Mouse (Mus musculus): ENCODE data around the gene Hipk1. TPM values are rescaled to one million over a fixed set of nuclear protein-coding genes. Genes with fewer than 3 reads are reported as not detected.

Hipk1 gene
- polyA plus RNA-seq, 1 experiment from 2014 or later: 11.0 TPM

DNA sequence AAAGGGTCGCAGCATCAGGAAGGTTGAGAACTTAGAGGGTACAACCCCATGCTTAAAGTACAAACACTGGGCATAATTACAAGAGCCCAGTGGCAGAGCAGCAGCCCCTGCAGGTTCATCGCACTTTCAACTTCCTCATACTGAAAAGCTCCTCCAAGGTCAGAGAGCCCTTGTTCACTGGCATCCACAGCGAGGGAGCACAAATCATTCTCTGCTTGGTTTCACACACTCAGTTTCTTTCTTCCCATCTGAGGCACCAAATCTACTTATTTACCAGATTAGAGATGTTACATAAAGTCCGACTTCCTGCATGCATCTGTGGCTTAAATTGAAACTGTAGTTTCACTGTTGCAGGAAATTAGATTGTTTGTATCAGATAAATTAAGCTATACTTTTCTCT, 18.5 kb downstream of the Hipk1 start:
- Histone ChIP-seq H3K4me2 (replicated peaks) (no peak overlapping the region), H3K4me1 (peaks cover 18% of the 10 kb centered on the region), H3K27ac (no peak overlapping the region), H3K9ac (no peak overlapping the region), H3K27me3 (no peaks in the 10 kb centered on the region), H3K9me3 (no peaks in the 10 kb centered on the region), H3K4me3 (no peak overlapping the region), H3K36me3 (peaks cover 36% of the 10 kb centered on the region)
- 92% methylated on average over 4 of the region's 4 CpGs for WGBS
- no peak for ATAC-seq (ENCODE audit: low FRiP score, low read depth)

DNA sequence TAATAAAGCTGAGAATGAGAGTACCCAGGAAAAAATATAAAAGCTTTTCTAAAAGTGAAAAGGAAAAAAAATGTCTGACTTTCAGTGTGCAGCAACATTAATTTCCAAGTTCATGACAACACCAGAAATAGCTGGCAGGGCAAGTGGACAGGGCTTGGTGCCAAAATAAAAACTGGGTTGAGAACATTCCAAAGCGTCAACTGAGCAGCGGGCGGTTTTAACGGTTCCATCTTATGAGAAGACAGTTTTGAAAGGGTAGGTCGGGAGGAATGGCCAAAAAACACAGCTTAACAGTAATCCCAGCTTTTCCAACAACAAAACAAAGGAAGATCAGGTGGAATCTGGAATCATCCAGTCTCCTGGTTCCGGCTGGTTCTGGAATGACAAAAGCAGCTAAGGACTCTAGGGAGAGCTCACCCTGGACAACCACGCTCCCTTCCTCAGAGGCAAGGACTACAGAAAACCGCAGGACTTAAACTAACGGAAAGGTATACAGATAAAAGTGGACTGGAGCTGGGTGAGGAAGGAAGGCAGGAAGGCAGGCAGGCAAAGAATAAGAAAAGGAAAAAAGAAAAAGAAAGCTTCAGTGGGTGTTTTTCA, 19.7 kb downstream of the Hipk1 start:
- Histone ChIP-seq H3K27me3 (no peaks in the 10 kb centered on the region), H3K36me3 (peaks cover 28% of the 10 kb centered on the region), H3K9ac (no peak overlapping the region), H3K9me3 (no peaks in the 10 kb centered on the region), H3K4me1 (peaks cover 18% of the 10 kb centered on the region), H3K27ac (no peak overlapping the region), H3K4me3 (no peak overlapping the region), H3K4me2 (replicated peaks) (no peak overlapping the region)
- WGBS: 69% methylated on average over 9 of the region's 9 CpGs
- no peak for ATAC-seq (ENCODE audit: low FRiP score, low read depth)

DNA sequence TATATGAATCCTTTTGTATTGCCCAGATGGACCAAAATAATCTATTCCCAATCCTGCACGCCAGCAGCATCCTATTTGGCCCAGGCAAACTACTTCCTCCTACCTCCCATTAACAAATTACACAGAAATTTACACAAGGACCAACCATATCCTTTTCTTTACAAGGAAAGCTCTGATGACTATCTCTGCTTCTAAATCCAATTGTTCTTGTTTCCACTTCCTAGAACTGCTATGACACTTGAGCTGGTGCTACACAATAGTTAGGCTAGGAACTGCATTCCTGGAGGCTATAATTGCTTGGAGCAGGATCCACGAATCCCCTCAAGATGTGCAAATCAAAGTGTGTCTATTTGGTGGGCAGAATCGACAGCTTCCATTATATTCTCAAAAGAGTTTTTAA, 24.6 kb downstream of the Hipk1 start:
- no peak overlapping the region for H3K4me3 ChIP-seq
- peaks cover 3% of the 10 kb centered on the region for H3K4me1 ChIP-seq
- H3K27me3 ChIP-seq: no peaks in the 10 kb centered on the region
- H3K9ac ChIP-seq: no peak overlapping the region
- H3K4me2 ChIP-seq (replicated peaks): no peak overlapping the region
- WGBS: 78% methylated on average over 3 of the region's 3 CpGs
- peaks cover 47% of the 10 kb centered on the region for H3K36me3 ChIP-seq
- H3K27ac ChIP-seq: no peak overlapping the region
- H3K9me3 ChIP-seq: no peaks in the 10 kb centered on the region
- ATAC-seq (ENCODE audit: low FRiP score, low read depth): no peak

DNA sequence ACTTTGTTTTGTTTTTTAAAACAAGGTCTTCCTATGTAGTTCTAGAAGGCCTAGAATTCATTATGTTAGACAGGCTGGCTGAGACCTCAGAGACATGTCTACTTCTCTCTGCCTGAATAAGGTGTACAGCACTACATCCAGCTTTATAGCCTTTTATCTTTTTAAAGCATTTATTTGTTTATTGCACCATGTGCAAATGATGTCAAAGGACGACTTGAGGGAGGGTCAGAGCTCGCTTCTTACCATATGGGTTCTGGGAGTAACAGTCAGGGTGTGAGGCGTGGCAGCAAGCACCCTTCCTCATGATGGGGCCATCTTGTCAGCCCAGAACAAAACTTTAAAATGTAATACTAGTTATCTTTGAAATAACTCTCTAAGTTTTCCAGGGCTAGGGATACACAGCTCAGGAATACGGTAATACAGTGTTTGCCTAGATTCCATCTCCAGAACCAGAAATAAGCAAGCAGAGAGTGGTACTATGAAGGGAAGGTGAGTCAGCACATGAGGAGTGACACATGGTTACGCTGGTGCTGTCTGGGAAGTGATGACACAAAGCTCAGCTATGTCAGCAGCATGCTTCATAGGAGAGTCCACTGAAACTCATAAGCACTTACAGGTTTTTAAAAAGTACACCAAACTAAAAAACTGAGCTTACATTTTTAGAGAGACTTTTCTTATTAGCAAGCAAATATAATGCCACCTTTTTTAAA, 31.9 kb downstream of the Hipk1 start:
- Histone ChIP-seq H3K27me3 (no peaks in the 10 kb centered on the region), H3K9me3 (no peaks in the 10 kb centered on the region), H3K4me2 (replicated peaks) (no peak overlapping the region), H3K4me3 (no peak overlapping the region), H3K27ac (no peak overlapping the region), H3K9ac (no peak overlapping the region), H3K36me3 (peaks cover 77% of the 10 kb centered on the region), H3K4me1 (no peaks in the 10 kb centered on the region)
- no peak for ATAC-seq (ENCODE audit: low FRiP score, low read depth)
- 81% methylated on average over 5 of the region's 5 CpGs for WGBS

DNA sequence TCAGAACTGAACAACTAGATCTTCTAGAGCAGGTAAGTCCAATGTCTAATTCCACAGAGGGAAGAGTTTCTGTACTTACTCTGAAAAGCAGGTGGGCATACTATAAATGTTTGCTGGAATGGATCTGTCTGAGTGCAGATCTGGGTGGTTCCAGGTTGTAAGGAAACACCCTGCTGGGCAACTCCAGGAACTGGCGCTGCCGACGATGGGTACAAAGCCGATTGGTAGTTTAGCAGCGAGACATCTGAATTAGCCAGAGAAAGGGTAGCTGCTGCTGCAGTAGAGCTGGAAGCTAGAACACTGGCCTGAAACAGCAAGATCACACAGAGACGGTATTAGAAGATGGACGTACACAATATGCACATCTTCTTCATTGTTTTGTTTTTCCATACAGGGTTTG, 32.9 kb downstream of the Hipk1 start:
- Histone ChIP-seq H3K9me3 (no peaks in the 10 kb centered on the region), H3K27ac (no peak overlapping the region), H3K4me3 (no peak overlapping the region), H3K9ac (no peak overlapping the region), H3K27me3 (no peaks in the 10 kb centered on the region), H3K4me2 (replicated peaks) (no peak overlapping the region), H3K4me1 (no peaks in the 10 kb centered on the region), H3K36me3 (peaks cover 79% of the 10 kb centered on the region)
- 71% methylated on average over 7 of the region's 7 CpGs for whole genome bisulfite sequencing
- ATAC-seq (ENCODE audit: low FRiP score, low read depth): no peak

DNA sequence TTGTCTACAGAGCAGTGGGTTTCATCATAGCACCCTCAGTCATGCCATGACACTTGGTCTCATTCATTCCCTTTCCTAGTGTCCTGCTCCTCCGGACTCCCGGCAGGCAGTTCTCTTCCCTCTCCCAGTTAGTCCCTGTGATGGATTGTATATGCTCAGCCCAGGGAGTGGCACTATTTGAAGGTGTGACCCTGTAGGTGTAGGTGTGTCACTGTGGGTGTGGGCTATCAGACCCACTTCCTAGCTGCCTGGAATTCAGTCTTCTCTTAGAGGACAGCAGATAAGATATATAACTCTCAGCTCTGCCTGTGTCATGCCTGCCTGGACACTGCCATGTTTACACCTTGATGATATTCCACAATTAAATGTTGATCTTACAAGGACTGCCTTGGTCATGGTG, 34.4 kb downstream of the Hipk1 start:
- Histone ChIP-seq H3K27ac (no peak overlapping the region), H3K36me3 (peaks cover 79% of the 10 kb centered on the region), H3K4me3 (no peak overlapping the region), H3K9ac (no peak overlapping the region), H3K9me3 (no peaks in the 10 kb centered on the region), H3K4me1 (no peaks in the 10 kb centered on the region), H3K4me2 (replicated peaks) (no peak overlapping the region), H3K27me3 (no peaks in the 10 kb centered on the region)
- no peak for ATAC-seq (ENCODE audit: low FRiP score, low read depth)
- WGBS: 87% methylated on average over 2 of the region's 2 CpGs

DNA sequence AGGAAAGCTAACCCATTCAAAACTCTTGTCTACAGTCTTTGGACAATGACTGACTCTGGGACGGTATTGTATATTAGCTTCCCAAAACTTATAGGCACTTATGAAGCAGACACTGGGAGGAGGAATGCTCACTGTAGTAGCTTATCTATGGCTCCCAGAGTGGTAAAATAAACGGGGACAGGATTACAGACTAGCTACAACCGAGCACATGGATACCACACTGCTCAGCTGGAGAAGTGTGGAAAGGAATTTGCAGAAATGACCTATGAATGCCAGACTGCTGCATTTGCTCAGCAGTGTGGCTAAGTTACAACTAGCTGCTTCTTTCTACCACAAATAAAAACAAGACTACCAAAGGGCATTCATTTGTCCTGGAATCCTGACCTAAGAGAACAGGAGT, 36.0 kb downstream of the Hipk1 start:
- H3K4me3 ChIP-seq: no peak overlapping the region
- H3K9ac ChIP-seq: no peak overlapping the region
- peaks cover 80% of the 10 kb centered on the region for H3K36me3 ChIP-seq
- H3K4me1 ChIP-seq: no peaks in the 10 kb centered on the region
- no peak overlapping the region for H3K4me2 ChIP-seq (replicated peaks)
- H3K9me3 ChIP-seq: no peaks in the 10 kb centered on the region
- H3K27ac ChIP-seq: no peak overlapping the region
- H3K27me3 ChIP-seq: no peaks in the 10 kb centered on the region
- 75% methylated on average over 3 of the region's 3 CpGs for WGBS
- no peak for ATAC-seq (ENCODE audit: low FRiP score, low read depth)

DNA sequence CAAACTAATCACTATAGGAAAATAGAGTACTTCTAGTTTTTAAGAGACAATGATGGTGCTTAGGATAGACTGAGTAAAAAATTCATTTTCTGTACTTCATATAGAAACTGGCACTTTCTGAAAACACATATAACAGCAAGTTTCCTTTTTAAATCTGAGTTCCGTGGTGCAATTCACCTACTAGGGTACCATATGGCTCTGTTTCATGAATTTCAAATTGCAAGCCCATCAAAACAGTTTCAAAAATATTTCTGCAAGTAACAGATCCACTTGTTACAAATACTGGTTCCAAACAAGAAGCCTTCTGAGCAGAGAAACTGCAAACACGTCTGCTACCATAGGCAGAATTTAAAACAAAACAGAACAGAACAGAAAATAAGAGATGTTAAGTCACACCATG, 39.8 kb downstream of the Hipk1 start:
- H3K4me3 ChIP-seq: no peak overlapping the region
- 85% methylated on average over 2 of the region's 2 CpGs for WGBS
- ATAC-seq (ENCODE audit: low FRiP score, low read depth): no peak
- no peaks in the 10 kb centered on the region for H3K9me3 ChIP-seq
- H3K27me3 ChIP-seq: no peaks in the 10 kb centered on the region
- H3K4me1 ChIP-seq: no peaks in the 10 kb centered on the region
- no peak overlapping the region for H3K4me2 ChIP-seq (replicated peaks)
- no peak overlapping the region for H3K9ac ChIP-seq
- H3K36me3 ChIP-seq: peaks cover 85% of the 10 kb centered on the region
- H3K27ac ChIP-seq: no peak overlapping the region

DNA sequence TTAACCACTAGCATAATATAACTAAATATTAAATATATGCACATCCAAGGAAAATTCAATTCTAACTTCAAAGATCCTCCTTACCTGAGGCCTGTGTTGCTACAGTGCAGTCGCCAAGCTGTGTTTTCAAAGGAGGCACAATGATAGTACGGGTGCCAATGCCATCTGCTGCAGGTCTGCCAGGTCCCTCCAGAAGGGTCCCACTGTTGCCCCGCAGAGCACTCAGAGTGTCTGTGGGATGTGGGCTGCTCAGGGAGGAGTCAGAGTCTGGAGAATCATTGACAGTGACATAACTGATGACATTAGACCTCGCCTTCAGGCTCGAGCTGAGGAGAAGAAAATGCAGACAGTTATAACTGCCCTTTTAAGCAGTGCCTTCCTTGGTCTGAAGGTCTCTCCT, 44.7 kb downstream of the Hipk1 start:
- peaks cover 87% of the 10 kb centered on the region for H3K36me3 ChIP-seq
- 83% methylated on average over 5 of the region's 5 CpGs for WGBS

DNA sequence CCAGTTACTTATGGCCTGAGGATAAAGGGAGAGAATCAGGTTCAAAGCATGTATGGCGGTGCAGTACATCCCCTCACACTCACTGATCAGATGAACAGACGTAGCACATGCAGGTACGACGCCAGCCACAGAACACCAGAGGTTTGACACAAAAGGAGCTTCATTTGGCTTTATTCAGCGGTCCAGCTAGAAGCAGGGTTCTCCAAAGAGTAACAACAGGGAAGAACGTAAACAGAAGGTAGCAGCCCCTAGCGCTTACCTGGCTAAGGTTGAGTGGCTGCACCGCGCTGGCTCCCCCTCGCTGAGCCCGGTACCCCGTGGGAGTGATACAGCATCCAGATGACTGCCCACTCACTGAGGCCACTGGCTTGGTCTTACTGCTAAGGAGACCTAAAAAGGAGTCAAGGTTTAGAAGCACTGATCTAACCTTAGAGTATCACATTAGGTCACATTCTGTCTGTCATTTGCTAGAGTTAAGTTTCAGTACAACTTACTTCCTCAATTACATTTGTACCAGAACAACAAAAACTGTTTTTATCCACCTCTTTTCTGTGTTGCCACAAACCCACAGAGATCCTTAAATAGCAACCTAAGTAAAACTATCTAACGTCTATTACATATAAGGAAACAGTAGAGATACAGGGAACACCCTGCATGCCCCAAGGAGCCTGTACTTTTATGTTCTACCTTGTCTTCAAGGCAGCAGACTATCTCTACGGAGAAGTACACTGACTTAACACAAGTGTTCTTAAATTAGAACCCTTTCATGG, 46.2 kb downstream of the Hipk1 start:
- H3K27me3 ChIP-seq: no peaks in the 10 kb centered on the region
- ATAC-seq (ENCODE audit: low FRiP score, low read depth): no peak
- H3K9ac ChIP-seq: no peak overlapping the region
- no peak overlapping the region for H3K27ac ChIP-seq
- no peaks in the 10 kb centered on the region for H3K9me3 ChIP-seq
- H3K36me3 ChIP-seq: peaks cover 76% of the 10 kb centered on the region
- WGBS: 82% methylated on average over 14 of the region's 14 CpGs
- no peak overlapping the region for H3K4me2 ChIP-seq (replicated peaks)
- H3K4me3 ChIP-seq: no peak overlapping the region
- no peaks in the 10 kb centered on the region; the same call in 1 of the 2 replicates for H3K4me1 ChIP-seq

More for the DNA sequence above, 44.7 kb downstream of the Hipk1 start:
- H3K4me1 ChIP-seq: no peaks in the 10 kb centered on the region
- ATAC-seq (ENCODE audit: low FRiP score, low read depth): no peak
- H3K4me3 ChIP-seq: no peak overlapping the region
- H3K27me3 ChIP-seq: no peaks in the 10 kb centered on the region
- H3K9me3 ChIP-seq: no peaks in the 10 kb centered on the region
- no peak overlapping the region for H3K27ac ChIP-seq
- H3K9ac ChIP-seq: no peak overlapping the region
- no peak overlapping the region for H3K4me2 ChIP-seq (replicated peaks)

DNA sequence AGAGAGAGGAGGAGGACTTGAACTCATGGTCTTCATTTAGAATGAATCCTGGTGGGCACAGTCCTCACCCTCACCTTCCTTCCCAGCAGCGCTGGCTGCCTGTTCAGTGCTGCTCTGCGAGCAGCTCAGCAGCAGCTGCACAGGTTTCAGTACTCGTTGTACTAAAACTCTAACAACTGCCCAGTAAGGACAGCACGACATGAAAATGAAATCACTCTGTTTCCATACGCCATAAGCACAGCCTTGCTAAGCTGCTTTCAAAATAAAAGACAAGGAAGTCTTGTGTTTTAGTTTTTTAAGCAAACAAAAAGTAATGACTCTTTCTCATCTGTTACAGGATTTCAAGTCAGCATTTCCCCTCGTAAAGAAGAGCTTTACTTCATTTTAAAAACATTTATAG, 48.2 kb downstream of the Hipk1 start:
- Histone ChIP-seq H3K27ac (no peak overlapping the region), H3K27me3 (no peaks in the 10 kb centered on the region), H3K36me3 (peaks cover 56% of the 10 kb centered on the region), H3K4me3 (no peak overlapping the region), H3K9me3 (no peaks in the 10 kb centered on the region), H3K4me1 (peaks cover 12% of the 10 kb centered on the region), H3K9ac (no peak overlapping the region), H3K4me2 (replicated peaks) (no peak overlapping the region)
- ATAC-seq (ENCODE audit: low FRiP score, low read depth): no peak
- WGBS: 67% methylated on average over 6 of the region's 6 CpGs

DNA sequence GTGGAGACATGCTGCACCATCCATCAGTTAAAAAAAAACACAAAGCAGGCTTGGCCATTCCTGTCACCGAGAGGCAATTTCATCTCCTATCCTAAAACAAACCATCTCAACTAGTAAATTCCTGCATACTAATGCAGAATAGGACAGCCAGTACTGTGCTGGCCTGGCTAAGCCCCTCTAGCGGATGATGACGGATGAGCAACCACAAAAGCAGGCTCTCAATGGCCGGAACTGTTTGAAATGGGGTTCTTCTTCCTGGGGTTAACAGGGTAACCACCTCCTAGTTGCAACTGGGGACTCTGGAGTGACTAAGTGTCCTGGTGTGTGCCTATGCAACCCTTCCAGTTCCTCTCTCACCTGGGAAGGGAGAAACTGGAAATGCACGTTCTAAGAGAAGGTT, 51.0 kb downstream of the Hipk1 start:
- Histone ChIP-seq H3K4me3 (no peak overlapping the region), H3K27ac (no peak overlapping the region), H3K9me3 (no peaks in the 10 kb centered on the region), H3K36me3 (peaks cover 31% of the 10 kb centered on the region), H3K4me2 (replicated peaks) (no peak overlapping the region), H3K4me1 (peaks cover 34% of the 10 kb centered on the region), H3K9ac (no peak overlapping the region), H3K27me3 (no peaks in the 10 kb centered on the region)
- WGBS: 40% methylated on average over 5 of the region's 5 CpGs
- ATAC-seq (ENCODE audit: low FRiP score, low read depth): no peak

Measured in limb, embryonic 13.5 days (tissue).